Mouse (Mus musculus): Measurements from ENCODE around the gene Obscn.

DNA sequence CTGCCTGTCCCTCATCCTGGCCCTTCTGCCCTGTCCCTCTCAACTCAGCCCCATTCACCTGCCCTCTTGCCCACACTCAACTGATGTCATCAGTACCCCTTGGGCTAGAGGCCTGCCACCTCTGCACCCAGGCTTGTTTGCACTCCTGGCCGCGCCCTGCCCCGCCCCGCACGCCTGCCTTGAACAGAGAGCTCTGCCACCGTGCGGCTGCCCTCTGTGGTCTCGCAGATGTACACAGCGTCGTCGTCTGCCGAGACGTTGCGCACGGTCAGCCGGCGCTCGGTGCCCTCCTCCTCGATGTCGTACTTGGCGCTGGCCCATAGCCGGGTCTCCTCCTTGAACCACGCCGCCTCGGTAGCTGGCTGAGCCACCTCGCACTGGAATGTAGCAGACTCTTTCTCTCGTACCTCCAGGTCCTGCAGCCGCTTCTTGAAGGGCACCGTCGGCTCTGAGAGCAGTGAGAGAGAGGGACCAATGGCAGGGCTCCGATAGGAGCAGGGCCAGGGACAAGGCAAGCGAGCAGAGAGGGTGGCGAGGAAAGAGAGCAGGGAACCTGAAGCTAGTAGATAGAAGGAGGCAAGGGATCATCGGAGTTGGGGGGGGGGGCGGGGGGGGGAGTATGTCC, 1.7 kb downstream of the Obscn start:
- TF ChIP-seq CTCF (IDR thresholded peaks at IDR 0.05; ENCODE audit: control insufficient read depth, insufficient read depth, low read length) (no peak), POLR2A (IDR thresholded peaks at IDR 0.05; ENCODE audit: borderline replicate concordance, control insufficient read depth, low read depth, low read length) (no peak)
